Mouse (Mus musculus) retina, postnatal 1 day (tissue): ENCODE data around the gene Phlpp1.

Source experiments
- DNase-seq: peaks from one replicate; pipeline ENCODE4 v3.0.0-alpha.2; 2012

Gene Phlpp1

DNA sequence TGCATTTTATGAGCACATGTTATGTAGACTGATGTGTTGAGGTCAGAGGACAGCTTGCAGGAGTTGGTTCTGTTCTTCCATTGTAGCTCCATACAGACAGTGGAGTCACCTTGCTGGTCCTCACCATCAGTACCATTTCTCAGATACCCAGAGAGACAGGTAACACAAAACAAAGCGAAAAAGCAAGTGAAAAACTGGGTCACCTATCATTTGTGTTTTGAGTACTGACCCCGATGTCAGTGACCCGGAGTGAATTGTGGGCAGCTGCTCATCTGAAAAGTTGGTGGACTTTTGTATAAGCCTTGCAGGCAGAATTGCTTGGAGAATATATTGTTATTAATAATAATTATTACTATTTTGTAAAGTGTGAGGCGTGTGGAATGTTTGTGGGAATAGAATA is 27.6 kb downstream of the Phlpp1 start:
- DNase-seq: peak; percentile 67

DNA sequence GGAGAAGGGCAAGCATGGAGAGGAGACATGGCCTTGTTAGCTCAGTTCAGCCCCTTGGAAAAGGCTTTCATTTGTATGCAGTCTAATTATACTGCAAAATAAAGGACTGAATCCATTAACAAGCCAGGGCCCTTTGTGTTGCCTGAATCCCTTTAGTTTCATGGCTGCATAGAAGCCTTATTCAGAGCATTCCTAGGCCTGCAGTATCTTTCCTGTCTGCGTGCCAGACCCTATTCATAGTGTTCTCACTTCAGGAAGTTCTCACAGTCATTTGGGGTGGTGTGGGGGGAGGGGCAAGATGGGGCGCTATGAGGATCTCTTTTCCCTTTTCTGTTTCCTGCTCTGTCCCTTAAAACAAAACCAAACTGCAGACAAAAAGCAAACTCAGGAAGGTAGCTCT is 28.1 kb downstream of the Phlpp1 start:
- DNase-seq: peak; percentile 91

DNA sequence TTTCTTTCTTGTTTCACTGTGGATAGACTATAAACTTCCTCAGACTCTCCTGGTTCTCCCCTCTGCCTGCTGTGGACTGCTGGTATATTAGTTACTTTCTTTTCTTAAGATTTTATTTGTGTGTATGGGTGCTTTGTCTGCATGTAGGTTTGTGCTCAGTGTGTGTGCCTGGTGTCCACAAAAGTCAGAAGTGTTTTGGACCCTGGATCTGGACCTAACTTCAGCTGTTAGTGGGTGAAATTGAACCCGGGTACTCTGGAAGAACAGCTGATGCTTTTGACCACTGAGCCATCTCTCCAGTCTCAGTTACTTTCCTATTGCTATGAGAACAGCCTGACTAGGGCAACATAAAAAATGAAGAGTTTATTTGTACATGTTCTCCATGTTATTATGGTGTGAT is 29.5 kb downstream of the Phlpp1 start:
- no peak for DNase-seq

DNA sequence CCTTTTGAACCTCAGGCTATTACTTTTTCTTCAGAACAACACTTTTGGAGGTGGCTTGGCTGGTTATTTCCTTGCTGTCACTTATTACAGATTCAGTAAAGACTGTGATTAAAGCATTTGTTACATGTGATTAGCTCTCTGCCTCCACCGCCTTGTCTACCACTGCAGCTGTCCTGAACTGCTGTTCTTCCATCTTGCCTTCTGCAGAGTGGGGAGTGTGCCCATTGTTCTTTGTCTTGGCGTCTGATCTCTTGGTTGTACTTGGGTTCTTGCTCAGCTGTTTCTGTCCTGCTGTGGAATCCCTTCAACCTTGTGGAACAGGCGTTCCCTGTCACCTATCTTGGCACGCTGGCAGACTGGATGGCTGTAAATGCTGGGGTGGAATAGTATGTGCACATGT is 30.4 kb downstream of the Phlpp1 start:
- DNase-seq: peak; percentile 64

DNA sequence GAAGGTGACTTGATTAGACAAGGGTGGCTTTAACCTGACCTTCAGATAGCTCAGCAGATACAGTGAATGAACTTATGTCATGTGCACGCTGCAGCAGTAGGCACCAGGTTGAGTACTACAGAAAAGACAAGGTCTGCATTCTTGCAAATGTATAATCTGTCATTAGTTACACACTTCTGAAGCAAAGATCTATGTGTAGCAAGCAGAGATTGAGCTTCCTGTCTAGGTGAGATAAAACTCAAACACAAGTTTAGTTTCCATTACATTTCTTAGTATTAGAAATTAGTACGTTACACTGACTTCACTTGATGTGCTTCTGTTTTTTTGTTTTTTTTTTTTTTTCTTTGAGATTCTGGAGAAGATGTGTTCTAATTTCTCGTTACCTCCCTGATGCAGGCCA is 32.4 kb downstream of the Phlpp1 start:
- no peak for DNase-seq

DNA sequence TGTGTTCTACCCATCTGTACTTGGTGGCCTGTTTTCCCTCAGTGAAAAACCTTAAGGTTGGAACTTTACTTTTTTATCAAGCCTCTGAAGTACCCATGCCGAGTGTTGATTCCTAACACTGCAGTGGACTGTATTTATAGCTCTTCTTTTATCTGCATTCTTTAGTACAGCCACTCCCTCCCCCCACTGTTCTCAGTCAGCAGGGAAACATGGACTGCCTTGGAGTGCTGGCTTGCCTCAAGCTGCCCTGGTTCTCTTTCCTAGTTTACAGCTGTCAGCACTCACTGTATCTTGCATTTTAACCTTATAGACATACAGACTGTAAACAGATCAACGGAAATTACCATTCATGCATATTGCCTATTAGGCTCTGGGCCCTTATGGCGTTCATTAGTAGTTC is 32.8 kb downstream of the Phlpp1 start:
- peak; percentile 50 for DNase-seq

DNA sequence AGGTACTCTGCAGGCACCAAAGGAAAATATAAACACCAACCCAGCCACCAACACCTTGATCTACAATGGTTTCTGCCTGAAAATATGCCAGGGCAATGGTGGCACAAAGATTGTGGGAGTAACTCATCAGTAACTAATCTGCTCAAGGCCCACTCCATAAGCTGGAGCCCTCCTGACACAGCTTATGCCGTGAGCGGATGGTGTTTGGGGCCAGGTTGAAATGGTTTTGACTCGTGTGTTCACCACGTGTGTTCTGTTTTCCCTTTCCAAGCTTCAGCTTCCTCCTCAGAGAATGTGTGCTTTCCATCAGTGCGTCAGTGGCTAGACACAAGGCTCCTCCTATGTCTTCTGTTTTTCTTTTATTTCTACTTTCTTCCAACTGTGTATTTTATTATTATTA is 37.0 kb downstream of the Phlpp1 start:
- no peak for DNase-seq

DNA sequence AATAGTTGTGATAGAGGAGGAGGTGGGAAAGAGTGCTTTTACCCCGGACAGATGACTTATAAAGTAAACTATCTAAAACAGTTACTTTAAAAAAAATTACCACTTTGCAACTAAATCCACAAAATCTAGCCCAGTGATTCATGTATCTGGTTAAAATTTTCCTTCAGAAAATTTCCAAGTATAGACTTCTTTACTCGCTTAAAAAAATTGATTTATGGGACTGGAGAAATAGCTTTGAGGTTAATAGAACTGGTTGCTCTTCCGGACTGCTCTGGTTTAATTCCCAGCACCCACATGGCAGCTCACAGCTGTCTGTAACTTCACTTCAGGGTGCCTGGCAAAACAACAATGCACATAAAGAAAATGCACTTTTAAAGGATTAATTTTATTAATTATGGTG is 38.9 kb downstream of the Phlpp1 start:
- DNase-seq: no peak

DNA sequence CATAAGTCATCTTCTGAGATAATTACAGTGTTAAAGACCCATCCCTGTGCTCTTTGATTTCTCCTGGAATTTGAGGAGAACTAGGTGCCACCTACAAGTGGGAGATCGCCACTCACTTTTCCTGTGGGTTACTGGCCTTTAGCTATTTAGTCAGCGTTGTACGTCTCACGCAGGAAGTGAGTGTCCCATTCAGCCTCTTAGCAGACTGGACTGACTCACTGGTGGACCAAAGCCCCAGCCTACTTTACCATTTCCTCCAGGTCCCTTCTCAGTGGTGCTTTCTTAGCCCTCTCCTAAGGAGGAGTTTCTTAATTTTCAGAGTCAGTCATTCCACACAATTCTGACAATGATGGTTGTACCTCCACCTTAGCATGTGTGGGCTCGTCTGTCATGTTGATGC is 39.6 kb downstream of the Phlpp1 start:
- DNase-seq: no peak

DNA sequence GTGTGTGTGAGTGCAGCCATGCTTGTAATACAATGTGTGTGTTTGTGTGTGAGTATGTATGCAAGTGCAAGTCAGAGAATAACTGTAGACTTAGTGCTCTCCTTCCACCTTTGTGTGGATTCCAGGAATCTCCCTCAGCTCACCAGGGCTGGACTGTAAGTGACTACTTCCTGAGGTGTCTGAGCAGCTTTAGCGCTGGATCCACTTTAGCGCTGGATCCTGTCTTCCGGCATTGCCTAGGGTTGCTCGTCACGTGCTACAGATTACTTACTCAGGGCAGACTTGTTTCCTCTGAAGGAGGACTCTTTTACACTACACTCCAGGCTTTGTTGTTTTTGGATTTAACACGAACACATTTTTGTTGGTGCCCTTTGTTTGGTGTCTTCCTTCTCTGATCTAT is 48.9 kb downstream of the Phlpp1 start:
- no peak for DNase-seq

DNA sequence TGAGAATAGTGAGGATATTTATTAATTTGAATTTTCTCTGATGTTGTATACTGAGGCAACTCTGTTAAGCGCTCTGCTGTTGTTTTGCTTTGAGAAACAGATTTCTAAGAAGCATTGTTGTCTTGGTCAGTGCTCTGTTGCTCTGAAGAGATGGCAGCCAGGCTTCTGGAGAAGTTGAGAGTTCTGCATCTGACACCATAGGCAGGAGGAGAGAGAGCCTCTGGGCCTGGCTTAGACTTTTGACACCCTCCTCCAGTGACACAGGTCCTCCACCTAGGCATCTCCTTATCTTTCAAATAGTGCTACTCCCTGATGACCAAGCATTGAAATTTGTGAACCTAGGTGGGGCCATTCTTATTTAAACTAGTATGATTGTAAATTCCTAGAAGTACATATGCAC is 49.8 kb downstream of the Phlpp1 start:
- DNase-seq: no peak

DNA sequence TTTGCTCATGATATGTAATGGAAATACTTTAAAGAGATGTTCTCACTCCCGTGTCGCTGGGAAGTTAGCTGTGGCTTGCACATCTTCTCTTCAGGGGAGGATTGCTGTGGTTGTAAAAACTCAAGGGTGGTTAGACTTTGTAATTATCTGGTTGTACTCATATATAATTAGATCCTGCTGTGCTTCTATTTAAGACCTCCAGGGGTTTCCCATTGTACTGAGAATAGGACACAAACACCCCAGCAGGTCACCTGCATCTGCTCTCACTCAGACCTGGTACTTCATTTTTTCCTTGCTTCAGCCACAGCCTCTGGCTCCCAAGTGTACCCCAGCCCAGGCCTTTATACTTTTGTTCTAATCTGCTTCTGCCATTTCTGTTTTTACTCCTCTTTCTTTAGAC is 50.4 kb downstream of the Phlpp1 start:
- DNase-seq: no peak

DNA sequence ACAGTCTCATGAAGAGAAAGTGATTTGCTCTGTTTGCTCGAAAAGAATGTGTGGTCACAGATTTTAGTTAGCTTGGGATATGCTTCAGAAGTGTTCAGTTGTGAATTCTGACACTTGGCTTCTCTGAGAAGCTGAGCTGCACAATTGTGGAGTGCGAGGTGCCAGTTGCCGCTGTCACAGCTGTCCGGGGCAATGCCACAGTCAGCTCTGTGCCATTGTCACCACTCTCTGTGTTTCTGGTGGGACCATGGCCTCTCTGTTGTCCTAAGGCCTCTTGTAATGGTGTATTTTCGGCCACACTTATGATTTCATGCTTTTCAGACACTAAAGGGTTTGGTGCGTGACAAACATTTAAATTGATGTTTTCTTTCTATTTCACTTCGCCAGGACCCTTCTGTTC is 55.1 kb downstream of the Phlpp1 start:
- DNase-seq: no peak

DNA sequence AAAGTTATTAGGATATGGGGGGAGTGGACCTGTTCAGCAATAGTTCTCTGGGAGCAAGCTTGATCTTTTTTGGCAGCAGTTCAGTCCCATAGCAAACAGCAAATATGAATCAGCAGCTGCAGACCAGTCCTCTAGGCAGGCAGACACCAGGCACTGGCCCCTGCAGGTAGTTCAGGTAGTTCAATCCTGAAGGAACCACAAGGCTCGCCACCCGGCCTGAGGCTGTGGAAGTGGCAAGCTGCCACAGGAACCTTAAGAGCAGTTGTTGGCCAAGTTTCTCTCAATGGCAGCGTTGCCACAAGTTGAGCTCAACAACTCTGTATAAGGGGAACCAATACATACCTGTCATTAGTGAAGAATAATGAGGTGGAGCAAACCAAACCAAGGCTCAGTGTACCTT is 58.8 kb downstream of the Phlpp1 start:
- DNase-seq: no peak

DNA sequence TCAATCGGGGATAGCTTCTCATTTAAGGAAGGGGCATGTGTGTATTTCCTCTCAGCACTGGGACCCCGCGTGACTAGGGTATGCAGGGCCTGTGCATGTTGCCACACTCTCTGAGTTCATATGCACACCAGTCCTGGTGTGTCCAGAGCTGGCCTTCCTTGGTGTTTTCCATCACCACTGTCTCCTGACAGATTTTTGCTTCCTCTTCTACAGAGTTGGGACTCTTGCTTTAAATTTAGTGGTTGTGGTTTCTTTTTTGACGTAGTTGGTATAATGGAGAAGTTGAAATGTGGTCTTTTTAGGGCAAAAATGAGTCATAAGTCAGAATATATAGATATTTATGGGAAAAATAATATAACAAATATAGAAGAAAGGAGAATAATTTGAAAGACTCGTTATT is 59.8 kb downstream of the Phlpp1 start:
- DNase-seq: no peak

DNA sequence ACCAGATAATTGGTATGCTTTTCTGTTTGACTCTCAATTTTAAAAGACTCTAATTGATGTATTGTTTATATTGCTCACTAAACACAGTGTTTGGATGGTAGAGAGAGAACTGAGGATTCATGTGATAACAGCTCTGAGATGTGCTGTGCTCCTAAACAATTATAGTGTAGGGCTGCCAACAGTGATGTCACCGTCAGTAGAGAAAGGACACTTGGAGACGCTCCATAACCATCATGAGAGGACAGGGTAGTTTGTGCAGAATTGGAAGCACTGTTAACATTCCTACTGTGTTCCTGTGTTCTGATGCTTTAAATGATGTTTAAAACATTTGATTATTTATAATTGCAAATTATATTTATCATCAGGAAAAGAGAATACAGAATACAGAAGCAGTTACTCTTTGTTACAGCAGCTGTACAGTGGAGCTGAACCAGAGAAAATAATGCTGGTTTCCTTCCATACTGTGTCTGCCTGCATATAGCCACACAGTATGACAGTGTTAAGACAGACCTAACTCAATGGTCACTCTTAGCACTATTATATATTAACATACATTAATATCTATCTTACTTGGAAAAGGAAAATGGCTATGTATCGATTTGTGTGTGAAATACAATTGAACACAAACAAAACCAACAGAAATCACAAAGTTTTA is 60.4 kb downstream of the Phlpp1 start:
- peak; percentile 39 for DNase-seq

DNA sequence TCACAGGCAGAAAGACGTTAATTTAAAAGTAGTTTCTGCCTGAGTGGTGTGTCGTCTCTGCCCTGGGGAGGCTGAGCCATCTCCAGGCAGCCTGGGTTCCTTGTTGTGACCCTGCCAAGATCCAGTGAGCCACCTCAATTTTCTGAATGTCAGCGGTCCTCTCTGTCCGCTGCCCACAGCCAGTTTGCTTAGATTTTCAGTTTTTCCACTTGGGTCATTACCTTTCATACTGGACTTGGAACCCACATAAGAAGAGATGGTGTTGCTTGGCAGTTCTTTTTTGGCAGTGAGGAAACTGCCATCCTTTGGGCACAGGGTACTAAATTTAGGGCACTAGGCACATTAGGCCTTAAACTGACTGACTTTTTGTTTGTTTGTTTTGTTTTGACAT is 60.9 kb downstream of the Phlpp1 start:
- no peak for DNase-seq

DNA sequence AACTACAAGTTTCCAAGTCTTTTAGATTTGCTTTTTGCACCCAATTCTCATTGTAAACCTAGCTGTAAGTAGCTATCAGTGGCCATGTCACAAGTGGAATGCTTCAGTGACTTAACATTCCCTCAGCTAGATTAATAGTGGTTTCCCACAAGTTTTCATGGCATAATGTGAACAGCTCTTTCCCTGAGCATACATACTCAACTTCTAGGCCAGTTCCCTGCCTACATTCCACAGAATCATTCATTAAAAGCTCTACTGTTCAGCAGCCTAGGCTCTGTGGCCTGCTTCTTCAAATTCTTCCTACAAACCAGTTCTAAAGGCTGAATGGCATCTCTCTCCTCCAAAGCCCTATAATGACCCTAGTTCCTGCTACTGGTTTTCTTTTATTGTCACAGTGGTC is 65.4 kb downstream of the Phlpp1 start:
- DNase-seq: no peak

DNA sequence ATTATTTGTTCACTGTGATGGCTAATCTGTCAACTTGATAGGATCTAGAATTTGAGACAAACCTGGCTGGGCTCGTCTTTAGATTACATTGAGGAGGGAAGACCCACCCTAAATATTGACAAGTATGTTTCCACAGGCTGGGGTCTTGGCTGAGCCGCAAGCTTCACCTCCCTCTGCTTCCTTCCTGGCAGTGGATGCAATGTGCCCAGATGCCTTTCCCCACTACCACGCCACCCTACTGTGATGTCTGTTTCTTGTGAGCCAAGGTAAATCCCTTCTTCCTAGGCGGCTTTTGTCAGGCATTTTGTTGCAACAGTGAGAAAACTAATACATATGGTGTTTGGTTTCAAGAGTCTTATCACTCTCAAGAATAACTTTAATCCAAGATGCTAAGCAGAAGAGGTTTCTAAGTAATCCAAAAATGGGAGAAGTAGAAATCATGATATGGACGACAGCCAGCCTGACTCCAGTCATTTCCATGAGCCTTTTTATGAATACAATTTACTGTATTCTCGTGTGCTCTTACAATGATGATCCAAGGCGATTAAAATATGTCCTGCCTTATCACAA is 68.6 kb downstream of the Phlpp1 start:
- DNase-seq: no peak

DNA sequence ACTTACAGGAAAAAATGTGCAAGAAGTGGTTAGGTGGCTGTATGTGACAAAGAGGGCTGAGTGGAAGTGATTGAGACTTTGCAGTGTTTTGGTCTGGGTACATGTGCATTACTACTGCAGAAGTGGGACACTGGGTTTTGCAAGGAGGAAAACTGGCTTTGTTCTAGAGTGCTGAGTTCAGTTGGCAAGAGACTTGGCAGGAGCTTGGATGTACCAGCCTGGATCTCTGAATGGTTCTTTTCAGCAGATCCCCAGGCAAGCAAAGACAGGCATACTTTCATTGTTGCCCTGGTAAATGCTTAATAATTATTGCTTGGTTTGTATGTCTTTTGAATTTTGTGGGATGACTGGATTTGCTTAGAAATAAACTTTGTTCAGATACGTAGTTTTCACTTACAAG is 69.5 kb downstream of the Phlpp1 start:
- DNase-seq: no peak

DNA sequence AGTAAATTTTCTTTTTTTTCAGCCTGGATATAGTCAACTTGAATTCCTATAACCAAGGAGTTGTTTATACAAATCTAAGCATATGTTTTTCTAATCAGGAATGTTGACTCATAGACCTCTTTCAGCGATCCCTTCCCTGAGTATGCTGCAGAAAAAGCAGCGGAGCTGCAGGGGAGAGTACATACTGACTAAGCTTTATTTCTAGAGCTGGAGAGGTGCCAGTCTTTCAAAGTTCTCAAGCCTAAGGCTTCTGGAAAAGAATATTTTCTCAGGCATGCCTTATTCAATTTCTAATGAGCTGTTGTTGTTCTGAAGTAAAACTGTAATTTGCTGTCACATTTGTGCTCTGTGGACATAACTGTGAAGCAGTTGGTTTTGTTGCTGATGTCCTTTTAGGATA is 70.6 kb downstream of the Phlpp1 start:
- peak; percentile 20 for DNase-seq

DNA sequence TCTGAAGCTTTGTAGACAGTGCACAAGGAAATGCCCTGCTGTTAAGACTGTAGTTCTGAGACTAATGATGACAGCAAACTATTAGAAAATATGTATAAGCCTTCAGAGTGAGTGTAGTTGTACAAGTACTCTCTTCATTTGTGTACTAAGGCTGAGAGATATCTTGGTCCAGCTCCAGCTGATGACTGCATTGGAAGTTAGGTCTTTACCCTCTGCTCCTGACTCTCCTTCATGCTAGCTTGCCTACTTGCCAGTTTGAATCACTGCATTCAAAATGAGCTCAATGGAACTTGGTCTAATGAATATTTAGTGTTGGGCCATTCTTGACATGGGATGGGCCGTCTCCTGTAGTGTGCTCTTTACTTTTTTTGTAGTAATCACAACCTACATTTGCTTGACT is 71.8 kb downstream of the Phlpp1 start:
- no peak for DNase-seq

DNA sequence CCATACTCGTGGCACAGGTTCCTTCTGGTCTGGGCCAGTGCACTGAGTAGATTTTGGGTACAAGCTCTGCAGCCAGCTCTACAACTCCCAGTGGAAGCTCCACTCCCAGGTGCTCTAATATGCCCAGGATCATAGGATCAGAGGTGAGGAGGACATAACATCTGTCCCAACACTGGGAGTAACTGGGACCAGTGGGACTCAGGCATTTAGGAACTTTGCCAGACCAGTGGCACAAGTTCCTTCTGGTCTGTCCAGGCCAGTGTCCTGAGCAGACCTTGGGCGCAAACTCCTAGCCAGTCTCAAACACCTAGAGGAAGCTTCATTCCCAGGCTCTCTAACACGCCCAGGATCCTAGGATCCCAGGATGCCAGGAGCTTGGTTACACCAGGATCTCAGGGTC is 72.7 kb downstream of the Phlpp1 start:
- no peak for DNase-seq

DNA sequence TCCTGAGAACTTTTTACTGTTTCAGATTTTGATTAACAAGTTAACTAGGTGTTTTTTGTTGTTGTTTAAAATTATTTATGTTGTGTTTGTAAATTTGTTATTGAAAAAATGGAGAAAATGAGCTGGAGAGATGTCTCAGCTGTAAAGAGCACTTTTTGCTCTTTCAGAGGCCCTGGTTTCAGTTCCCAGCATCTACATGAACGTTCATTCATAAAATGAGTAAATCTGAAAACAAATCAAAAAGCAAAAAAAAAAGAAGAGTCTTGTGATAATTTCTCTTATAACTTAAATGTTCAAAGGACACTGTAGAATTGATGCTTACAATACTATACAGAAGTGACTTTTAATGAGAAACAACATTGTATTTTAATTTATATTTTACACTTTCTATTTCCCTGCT is 82.5 kb downstream of the Phlpp1 start:
- no peak for DNase-seq

DNA sequence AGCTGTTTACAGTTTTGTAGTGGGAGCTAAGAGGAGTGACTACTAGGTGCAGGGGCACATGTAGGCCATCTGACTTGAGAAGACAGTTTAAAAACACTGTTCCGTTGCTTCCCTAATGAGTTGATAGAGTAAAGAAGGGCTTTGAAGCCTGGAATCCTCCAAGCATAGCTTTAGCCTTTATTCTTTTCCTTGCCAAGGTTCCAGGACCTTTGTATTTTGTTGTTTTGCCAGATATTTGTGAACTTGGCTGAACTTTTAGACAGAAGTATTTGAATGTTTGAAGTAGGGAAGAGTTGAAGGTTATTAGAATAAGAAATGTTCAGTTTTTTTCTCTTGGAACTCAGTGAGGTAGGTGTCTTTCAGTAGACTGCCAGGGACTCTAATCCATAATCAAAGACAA is 85.6 kb downstream of the Phlpp1 start:
- no peak for DNase-seq
